Mouse (Mus musculus): ENCODE measurements around the gene Tmem253. TPM values are rescaled to one million over a fixed set of nuclear protein-coding genes. Genes with fewer than 3 reads are reported as not detected.
"Not testable (repeated sequence)": the region's sequence is repeated elsewhere in the genome, so short reads cannot be mapped to it uniquely, and the experiment has no call there.

Tmem253 gene
- polyA plus RNA-seq, 1 experiment from 2014 or later: 0.61 TPM

- 90% methylated on average over 8 of the region's 8 CpGs for WGBS
- Histone ChIP-seq H3K9me3 (ENCODE audit: control insufficient read depth, low read length) (no peaks in the 10 kb centered on the region), H3K4me3 (ENCODE audit: low read depth, low read length) (no peak overlapping the region), H3K36me3 (ENCODE audit: control insufficient read depth, insufficient read depth, low read length) (no peaks in the 10 kb centered on the region), H3K4me1 (ENCODE audit: control insufficient read depth, insufficient read depth, low read length) (peaks cover 23% of the 10 kb centered on the region), H3K9ac (ENCODE audit: low read length) (no peak overlapping the region), H3K27me3 (ENCODE audit: control insufficient read depth, insufficient read depth, low read length) (no peaks in the 10 kb centered on the region), H3K4me2 (ENCODE audit: low read depth) (no peak overlapping the region), H3K27ac (ENCODE audit: low read depth, low read length) (no peak overlapping the region)
- ATAC-seq (ENCODE audit: insufficient read depth, low FRiP score, low TSS enrichment) (no peak), DNase-seq (ENCODE audit: low spot score) (no peak)
These were observed 6.2 kb downstream of the Tmem253 start for GRCm38 (mm10) chr14:52021568-52022212.

GRCm38 (mm10) chr14:52022244-52022708 is 6.8 kb downstream of the Tmem253 start:
- no peak for ATAC-seq (ENCODE audit: insufficient read depth, low FRiP score, low TSS enrichment)
- Histone ChIP-seq H3K9me3 (ENCODE audit: control insufficient read depth, low read length) (no peaks in the 10 kb centered on the region), H3K27ac (ENCODE audit: low read depth, low read length) (no peak overlapping the region), H3K4me2 (ENCODE audit: low read depth) (peak overlapping the region; percentile 44), H3K9ac (ENCODE audit: low read length) (no peak overlapping the region), H3K27me3 (ENCODE audit: control insufficient read depth, insufficient read depth, low read length) (no peaks in the 10 kb centered on the region), H3K4me3 (ENCODE audit: low read depth, low read length) (no peak overlapping the region), H3K4me1 (ENCODE audit: control insufficient read depth, insufficient read depth, low read length) (peaks cover 22% of the 10 kb centered on the region), H3K36me3 (ENCODE audit: control insufficient read depth, insufficient read depth, low read length) (no peaks in the 10 kb centered on the region)
- 60% methylated on average over 3 of the region's 3 CpGs for WGBS
- no peak for DNase-seq (ENCODE audit: low spot score)

DNA sequence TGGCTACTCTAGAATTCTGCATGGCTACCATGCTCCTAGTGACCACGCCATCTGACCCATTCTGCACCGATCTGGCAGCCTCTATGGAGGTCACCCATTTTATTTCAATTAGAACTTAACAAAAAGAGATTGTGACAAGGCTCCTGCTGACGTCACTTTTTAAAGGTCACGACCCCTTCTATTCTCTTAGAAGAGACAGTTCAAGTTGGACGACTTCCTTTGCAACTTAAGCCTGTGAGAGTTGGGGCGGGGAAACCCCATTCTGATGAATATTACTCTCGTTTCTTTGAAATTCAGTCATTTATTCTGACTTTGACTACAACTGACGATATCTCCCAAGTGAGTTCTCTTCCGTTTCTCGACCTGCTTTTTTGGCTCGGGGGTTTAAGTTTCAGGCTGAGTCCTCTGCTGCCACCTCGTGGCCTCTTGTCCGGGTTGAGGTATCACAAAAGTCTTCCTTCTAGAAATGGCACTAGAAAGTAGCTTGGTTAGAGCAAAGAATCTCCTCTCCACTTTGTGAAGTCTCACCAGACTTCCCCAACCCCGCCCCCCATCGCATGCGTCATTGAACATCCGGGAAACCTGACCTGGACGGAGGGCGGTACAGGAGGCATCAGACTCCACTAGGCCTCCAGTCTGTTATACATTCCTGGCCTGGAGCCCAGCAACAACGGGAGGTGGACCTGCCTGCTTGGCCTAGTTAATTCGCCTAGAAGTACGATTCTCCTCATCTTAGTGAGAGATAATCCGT is 7.4 kb downstream of the Tmem253 start:
- Histone ChIP-seq H3K4me2 (ENCODE audit: low read depth) (peak overlapping the region; percentile 44), H3K36me3 (ENCODE audit: control insufficient read depth, insufficient read depth, low read length) (no peaks in the 10 kb centered on the region), H3K4me3 (ENCODE audit: low read depth, low read length) (peak overlapping the region; percentile 19), H3K4me1 (ENCODE audit: control insufficient read depth, insufficient read depth, low read length) (peaks cover 22% of the 10 kb centered on the region), H3K9ac (ENCODE audit: low read length) (peak overlapping the region; percentile 7; the same call in 1 of the 2 replicates), H3K27ac (ENCODE audit: low read depth, low read length) (no peak overlapping the region), H3K9me3 (ENCODE audit: control insufficient read depth, low read length) (no peaks in the 10 kb centered on the region), H3K27me3 (ENCODE audit: control insufficient read depth, insufficient read depth, low read length) (no peaks in the 10 kb centered on the region)
- ATAC-seq (ENCODE audit: insufficient read depth, low FRiP score, low TSS enrichment) (no peak), DNase-seq (ENCODE audit: low spot score) (peak; percentile 89)
- WGBS: 7% methylated on average over 23 of the region's 23 CpGs

GRCm38 (mm10) chr14:52024133-52024532 is 8.7 kb downstream of the Tmem253 start:
- 84% methylated on average over 2 of the region's 2 CpGs for WGBS
- DNase-seq (ENCODE audit: low spot score) (no peak), ATAC-seq (ENCODE audit: insufficient read depth, low FRiP score, low TSS enrichment) (no peak)
- no peak overlapping the region for H3K4me2 ChIP-seq (ENCODE audit: low read depth)
- no peak overlapping the region for H3K9ac ChIP-seq (ENCODE audit: low read length)
- no peak overlapping the region for H3K4me3 ChIP-seq (ENCODE audit: low read depth, low read length)
- H3K9me3 ChIP-seq (ENCODE audit: control insufficient read depth, low read length): no peaks in the 10 kb centered on the region
- H3K36me3 ChIP-seq (ENCODE audit: control insufficient read depth, insufficient read depth, low read length): no peaks in the 10 kb centered on the region
- peaks cover 17% of the 10 kb centered on the region for H3K4me1 ChIP-seq (ENCODE audit: control insufficient read depth, insufficient read depth, low read length)
- no peaks in the 10 kb centered on the region for H3K27me3 ChIP-seq (ENCODE audit: control insufficient read depth, insufficient read depth, low read length)
- no peak overlapping the region for H3K27ac ChIP-seq (ENCODE audit: low read depth, low read length)

DNA sequence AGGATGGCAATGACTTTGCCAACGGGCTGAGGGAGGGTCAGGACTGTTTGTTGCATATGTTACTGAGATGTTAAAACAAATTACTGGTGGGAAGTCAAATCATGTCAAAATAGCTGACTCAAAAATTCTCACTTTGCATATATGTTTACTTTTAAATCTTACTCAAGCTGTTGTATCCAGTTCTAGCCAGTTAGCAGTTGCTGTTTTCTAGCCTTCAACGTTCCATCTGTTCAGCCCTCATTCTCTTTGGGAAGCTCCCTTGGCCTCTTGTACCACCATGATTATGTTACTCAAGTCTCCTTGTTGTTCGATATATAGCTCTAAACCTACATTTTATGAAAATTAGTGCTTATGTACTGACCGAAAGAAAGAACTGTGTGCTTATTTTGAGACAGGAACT is 10.9 kb downstream of the Tmem253 start:
- no peak for DNase-seq (ENCODE audit: low spot score)
- no peak overlapping the region for H3K9ac ChIP-seq (ENCODE audit: low read length)
- no peaks in the 10 kb centered on the region for H3K27me3 ChIP-seq (ENCODE audit: control insufficient read depth, insufficient read depth, low read length)
- WGBS: 92% methylated on average over 4 of the region's 4 CpGs
- H3K4me1 ChIP-seq (ENCODE audit: control insufficient read depth, insufficient read depth, low read length): peaks cover 11% of the 10 kb centered on the region; the same call in 1 of the 2 replicates
- H3K4me3 ChIP-seq (ENCODE audit: low read depth, low read length): no peak overlapping the region
- H3K27ac ChIP-seq (ENCODE audit: low read depth, low read length): no peak overlapping the region
- H3K4me2 ChIP-seq (ENCODE audit: low read depth): no peak overlapping the region
- no peaks in the 10 kb centered on the region for H3K36me3 ChIP-seq (ENCODE audit: control insufficient read depth, insufficient read depth, low read length)
- ATAC-seq (ENCODE audit: insufficient read depth, low FRiP score, low TSS enrichment): no peak
- no peaks in the 10 kb centered on the region for H3K9me3 ChIP-seq (ENCODE audit: control insufficient read depth, low read length)

DNA sequence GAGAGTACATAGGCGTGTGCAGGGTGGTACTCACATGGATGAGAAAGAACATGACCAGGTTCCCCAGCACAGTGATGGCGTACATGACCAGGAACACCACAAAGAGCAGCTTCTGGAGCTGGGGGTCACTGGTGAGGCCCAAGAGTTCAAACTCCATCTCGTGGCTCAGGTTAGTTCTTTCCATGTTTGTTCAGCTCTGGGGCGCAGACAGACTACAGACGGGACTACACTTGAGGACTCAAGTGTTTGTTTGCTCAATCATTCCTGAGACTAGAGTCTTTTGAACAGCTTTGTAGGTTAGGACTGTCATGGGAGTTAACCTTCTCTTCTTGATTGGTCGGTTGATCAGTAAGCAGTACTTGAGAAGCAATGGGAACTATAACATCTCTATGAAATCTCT is 20.5 kb downstream of the Tmem253 start:
- H3K27ac ChIP-seq (ENCODE audit: low read depth, low read length): no peak overlapping the region

GRCm38 (mm10) chr14:52039332-52039731 is 23.9 kb downstream of the Tmem253 start:
- no peak overlapping the region for H3K4me2 ChIP-seq (ENCODE audit: low read depth)
- no peaks in the 10 kb centered on the region for H3K9me3 ChIP-seq (ENCODE audit: control insufficient read depth, low read length)
- no peak overlapping the region for H3K27ac ChIP-seq (ENCODE audit: low read depth, low read length)
- DNase-seq (ENCODE audit: low spot score): no peak
- no peak overlapping the region for H3K4me3 ChIP-seq (ENCODE audit: low read depth, low read length)
- no peak overlapping the region for H3K9ac ChIP-seq (ENCODE audit: low read length)
- ATAC-seq (ENCODE audit: insufficient read depth, low FRiP score, low TSS enrichment): no peak
- H3K27me3 ChIP-seq (ENCODE audit: control insufficient read depth, insufficient read depth, low read length): no peaks in the 10 kb centered on the region
- H3K4me1 ChIP-seq (ENCODE audit: control insufficient read depth, insufficient read depth, low read length): no peaks in the 10 kb centered on the region
- no peaks in the 10 kb centered on the region for H3K36me3 ChIP-seq (ENCODE audit: control insufficient read depth, insufficient read depth, low read length)
- 89% methylated on average over 5 of the region's 5 CpGs for WGBS

More for the DNA sequence above, 20.5 kb downstream of the Tmem253 start:
- Histone ChIP-seq H3K27me3 (ENCODE audit: control insufficient read depth, insufficient read depth, low read length) (no peaks in the 10 kb centered on the region), H3K36me3 (ENCODE audit: control insufficient read depth, insufficient read depth, low read length) (no peaks in the 10 kb centered on the region), H3K9me3 (ENCODE audit: control insufficient read depth, low read length) (no peaks in the 10 kb centered on the region), H3K4me2 (ENCODE audit: low read depth) (no peak overlapping the region), H3K4me1 (ENCODE audit: control insufficient read depth, insufficient read depth, low read length) (no peaks in the 10 kb centered on the region), H3K4me3 (ENCODE audit: low read depth, low read length) (no peak overlapping the region), H3K9ac (ENCODE audit: low read length) (no peak overlapping the region)
- DNase-seq (ENCODE audit: low spot score): no peak
- 92% methylated on average over 6 of the region's 6 CpGs for WGBS
- no peak for ATAC-seq (ENCODE audit: insufficient read depth, low FRiP score, low TSS enrichment)

DNA sequence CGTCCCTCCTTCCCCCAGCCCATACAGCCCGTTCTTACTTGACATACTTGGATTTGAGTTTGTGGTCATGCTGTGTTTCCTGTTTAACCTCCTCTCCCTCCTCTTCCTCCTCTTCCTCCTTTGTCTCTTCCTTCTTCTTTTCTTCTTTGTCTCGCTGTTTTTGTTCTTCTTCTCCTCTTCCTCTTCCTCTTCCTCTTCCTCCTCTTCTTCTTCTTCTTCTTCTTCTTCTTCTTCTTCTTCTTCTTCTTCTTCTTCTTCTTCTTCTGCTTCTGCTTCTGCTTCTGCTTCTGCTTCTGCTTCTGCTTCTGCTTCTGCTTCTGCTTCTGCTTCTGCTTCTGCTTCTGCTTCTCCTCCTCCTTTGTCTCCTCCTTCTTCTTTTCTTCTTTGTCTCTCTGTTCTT is 26.9 kb downstream of the Tmem253 start, which contains the start of gene Olfr221:
Gene Olfr221, minus strand, starts transcription at position 101 of the 400 bp plus-strand sequence.
- H3K4me1 ChIP-seq (ENCODE audit: control insufficient read depth, insufficient read depth, low read length); H3K4me2 ChIP-seq (ENCODE audit: low read depth); H3K27ac ChIP-seq (ENCODE audit: low read depth, low read length); DNase-seq (ENCODE audit: low spot score); ATAC-seq (ENCODE audit: insufficient read depth, low FRiP score, low TSS enrichment); H3K9ac ChIP-seq (ENCODE audit: low read length); H3K27me3 ChIP-seq (ENCODE audit: control insufficient read depth, insufficient read depth, low read length); H3K36me3 ChIP-seq (ENCODE audit: control insufficient read depth, insufficient read depth, low read length); H3K4me3 ChIP-seq (ENCODE audit: low read depth, low read length); H3K9me3 ChIP-seq (ENCODE audit: control insufficient read depth, low read length): not testable (repeated sequence)
- 74% methylated on average over 3 of the region's 3 CpGs for WGBS

DNA sequence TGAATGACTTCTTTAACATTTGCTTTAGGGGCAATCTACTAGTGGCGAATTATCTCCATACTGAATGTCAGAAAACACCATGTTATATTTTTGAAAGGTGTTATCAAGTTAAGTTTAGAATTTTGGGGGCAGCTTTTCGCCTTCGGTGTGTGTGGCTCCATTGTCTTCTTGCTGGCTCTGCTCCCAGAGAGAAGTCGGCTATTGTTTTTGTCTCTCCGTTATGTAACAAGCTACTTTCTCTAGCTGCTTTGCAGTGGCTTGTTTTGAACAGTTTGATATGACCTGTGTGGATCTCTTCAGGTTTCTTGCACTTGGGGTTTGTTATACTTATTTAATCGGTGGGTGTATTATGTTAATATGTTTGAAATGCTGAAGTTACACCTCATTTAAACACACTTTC is 28.0 kb downstream of the Tmem253 start:
- Histone ChIP-seq H3K9me3 (ENCODE audit: control insufficient read depth, low read length) (no peaks in the 10 kb centered on the region), H3K36me3 (ENCODE audit: control insufficient read depth, insufficient read depth, low read length) (no peaks in the 10 kb centered on the region), H3K4me3 (ENCODE audit: low read depth, low read length) (no peak overlapping the region), H3K9ac (ENCODE audit: low read length) (no peak overlapping the region), H3K27me3 (ENCODE audit: control insufficient read depth, insufficient read depth, low read length) (no peaks in the 10 kb centered on the region), H3K4me2 (ENCODE audit: low read depth) (no peak overlapping the region), H3K4me1 (ENCODE audit: control insufficient read depth, insufficient read depth, low read length) (no peaks in the 10 kb centered on the region), H3K27ac (ENCODE audit: low read depth, low read length) (no peak overlapping the region)
- no peak for ATAC-seq (ENCODE audit: insufficient read depth, low FRiP score, low TSS enrichment)
- WGBS: 81% methylated on average over 6 of the region's 6 CpGs
- no peak for DNase-seq (ENCODE audit: low spot score)

Data from neural tube, embryonic 11.5 days (tissue).